Mouse (Mus musculus) forebrain, embryonic 16.5 days (tissue): Measurements from ENCODE around the gene Nfya. TPM values are rescaled to one million over a fixed set of nuclear protein-coding genes. Genes with fewer than 3 reads are reported as not detected.

ENCODE experiments used
- ATAC-seq: fragments of 200-750 bp; cut with Nextera tagmentation; 2 replicates; pipeline ENCODE4 v1.8.0; 2017; ENCODE audit warnings: mild to moderate bottlenecking, moderate library complexity
- H3K27ac ChIP-seq: fragments of 300-500 bp; sonication (generic); 2 replicates; pipeline ENCODE4 v1.5.1; 2014; ENCODE audit warnings: low read length, control low read depth
- H3K27me3 ChIP-seq: fragments of 300-500 bp; sonication (generic); replicated peaks from 2 replicates; pipeline ENCODE4 v1.6.1; 2014; ENCODE audit warnings: low read length; ENCODE audit not compliant: control insufficient read depth, insufficient read depth
- H3K36me3 ChIP-seq: fragments of 300-500 bp; sonication (generic); 2 replicates; pipeline ENCODE4 v1.6.1; 2014; ENCODE audit not compliant: control insufficient read depth, insufficient read depth
- H3K4me1 ChIP-seq: fragments of 300-500 bp; sonication (generic); replicated peaks from 2 replicates; pipeline ENCODE4 v1.6.1; 2014; ENCODE audit warnings: low read length; ENCODE audit not compliant: control insufficient read depth, insufficient read depth
- H3K4me2 ChIP-seq: fragments of 300-500 bp; sonication (generic); 2 replicates; pipeline ENCODE4 v1.6.1; 2014; ENCODE audit warnings: mild to moderate bottlenecking, low read length, control low read depth
- H3K4me3 ChIP-seq: fragments of 300-500 bp; sonication (generic); replicated peaks from 2 replicates; pipeline ENCODE4 v1.5.1; 2014; ENCODE audit warnings: mild to moderate bottlenecking, low read length, control low read depth
- H3K9ac ChIP-seq: fragments of 300-500 bp; sonication (generic); replicated peaks from 2 replicates; pipeline ENCODE4 v1.6.1; 2014; ENCODE audit warnings: low read depth, low read length, control low read depth
- H3K9me3 ChIP-seq: fragments of 300-500 bp; sonication (generic); 2 replicates; pipeline ENCODE4 v1.6.1; 2016; ENCODE audit warnings: low read length; ENCODE audit not compliant: control insufficient read depth
- WGBS: fragments of 180-500 bp; shearing (Covaris S2); extraction: QIAGEN DNeasy Blood & Tissue Kit; methylation state at CpG from one replicate; pipeline ENCODE4 v1.1.7; 2014; 5-methylcytosine and 5-hydroxymethylcytosine counted together
- polyA plus RNA-seq: library from polyadenylated mRNA; unstranded; fragments of >200 nt; fragmentation: Nextera tagmentation; extraction: Ambion mirVana; gene quantifications from 2 replicates; pipeline ENCODE4 v1.2.1, GENCODE M21; 2015

Gene Nfya
- polyA plus RNA-seq, 1 experiment from 2014 or later: 19.7 TPM

DNA sequence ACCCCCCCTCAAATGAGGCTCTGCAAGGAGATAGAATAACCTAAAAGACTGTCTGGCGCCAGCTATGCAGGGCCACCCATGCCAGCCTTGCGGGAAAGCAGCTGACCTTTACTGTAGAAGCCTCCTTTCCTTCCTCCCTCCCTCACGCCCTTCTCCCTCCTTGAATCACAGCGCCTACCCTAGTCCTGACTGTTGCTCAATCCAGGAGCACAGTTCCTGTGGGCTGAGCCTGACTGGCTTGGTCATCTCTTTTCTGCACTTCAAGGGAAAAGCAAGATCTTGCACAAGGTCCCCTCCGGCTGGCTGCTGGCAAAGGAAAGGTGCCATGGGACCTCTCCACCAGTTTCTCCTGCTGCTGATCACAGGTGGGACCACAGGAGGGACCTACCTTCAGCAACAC is 63.5 kb downstream of the Nfya start, which contains the start of gene Trem2:
TSS of gene Trem2 (plus strand) at position 171 of the 400 bp plus-strand sequence.
- 77% methylated on average over 5 of the region's 5 CpGs for WGBS
- H3K27ac ChIP-seq: no peak within 1 kb of the TSS
- no peaks in the 10 kb centered on the region for H3K4me1 ChIP-seq
- no peak within 1 kb of the TSS for H3K4me2 ChIP-seq
- no peaks in the 10 kb centered on the region for H3K9me3 ChIP-seq
- no peaks in the 10 kb centered on the region for H3K36me3 ChIP-seq
- H3K27me3 ChIP-seq: no peaks in the 10 kb centered on the region
- no peak within 1 kb of the TSS for H3K9ac ChIP-seq
- ATAC-seq: no peak
- no peak within 1 kb of the TSS for H3K4me3 ChIP-seq

DNA sequence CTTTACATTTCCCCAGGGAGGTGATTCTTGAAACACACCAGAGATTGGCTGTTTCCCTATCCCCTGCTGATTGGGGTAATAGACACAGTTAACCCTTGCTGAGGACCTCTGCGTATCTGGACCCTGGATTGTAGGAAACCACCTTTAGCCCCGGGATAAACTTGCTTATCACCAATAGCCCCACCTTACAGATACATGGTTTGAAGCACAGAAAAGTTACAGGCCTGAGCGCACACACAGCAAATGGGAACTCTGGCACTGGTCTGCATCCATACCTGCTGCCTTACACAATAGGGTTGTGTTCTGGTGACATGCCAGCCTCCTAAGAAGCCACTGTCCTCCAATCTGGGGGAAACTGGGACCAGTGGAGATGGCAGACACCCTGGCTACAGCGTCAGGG is 63.9 kb downstream of the Nfya start:
- Histone ChIP-seq H3K27ac (no peak overlapping the region), H3K36me3 (no peaks in the 10 kb centered on the region), H3K27me3 (no peaks in the 10 kb centered on the region), H3K4me1 (no peaks in the 10 kb centered on the region), H3K4me3 (no peak overlapping the region), H3K4me2 (no peak overlapping the region), H3K9me3 (no peaks in the 10 kb centered on the region), H3K9ac (no peak overlapping the region)
- WGBS: 83% methylated on average over 4 of the region's 4 CpGs
- ATAC-seq: no peak

DNA sequence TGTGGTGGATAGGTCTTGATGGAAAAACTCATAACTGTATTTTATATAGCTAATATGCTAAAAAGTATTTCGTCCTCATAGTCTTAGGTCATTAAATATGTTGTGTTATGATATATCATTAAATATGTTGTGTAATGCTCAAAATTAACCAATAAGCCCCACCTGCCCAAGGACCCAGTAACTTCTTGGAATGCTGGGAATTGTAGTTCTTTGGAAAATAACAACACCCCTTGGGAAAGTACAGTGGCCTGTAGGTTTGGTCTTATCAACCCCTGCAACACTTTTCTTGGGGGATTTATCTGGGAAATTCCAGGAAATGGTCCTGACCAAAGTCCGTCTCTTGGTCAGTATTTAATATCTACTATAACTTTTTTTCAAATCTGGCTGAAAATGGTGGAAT is 66.6 kb downstream of the Nfya start:
- Histone ChIP-seq H3K4me3 (no peak overlapping the region), H3K27me3 (no peaks in the 10 kb centered on the region), H3K9ac (no peak overlapping the region), H3K4me1 (no peaks in the 10 kb centered on the region), H3K27ac (no peak overlapping the region), H3K36me3 (no peaks in the 10 kb centered on the region), H3K4me2 (no peak overlapping the region), H3K9me3 (no peaks in the 10 kb centered on the region)
- WGBS: 90% methylated on average over 2 of the region's 2 CpGs
- no peak for ATAC-seq

DNA sequence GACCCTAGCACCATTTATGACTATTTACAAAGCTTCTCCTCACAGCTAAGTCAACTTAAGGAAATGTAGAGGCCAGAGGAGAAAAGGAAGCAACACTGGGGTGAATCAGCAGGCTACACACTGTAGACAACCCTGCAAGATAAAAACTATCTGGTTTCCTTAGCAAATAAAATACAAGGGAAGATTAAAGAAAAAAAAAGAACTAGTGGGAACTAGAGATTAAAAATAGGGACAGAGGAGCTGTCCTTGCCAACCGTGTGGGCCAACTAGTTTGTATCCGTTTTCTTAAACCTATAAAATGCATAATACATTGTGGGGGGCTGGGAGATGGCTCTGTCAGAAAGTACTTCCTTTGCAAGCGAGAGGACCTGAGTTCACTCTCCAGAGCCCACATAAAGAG is 67.8 kb downstream of the Nfya start:
- H3K9ac ChIP-seq: no peak overlapping the region
- no peak for ATAC-seq
- no peak overlapping the region for H3K4me3 ChIP-seq
- 78% methylated on average over 3 of the region's 3 CpGs for WGBS
- H3K36me3 ChIP-seq: no peaks in the 10 kb centered on the region
- no peaks in the 10 kb centered on the region for H3K27me3 ChIP-seq
- no peak overlapping the region for H3K4me2 ChIP-seq
- no peaks in the 10 kb centered on the region for H3K4me1 ChIP-seq
- H3K27ac ChIP-seq: no peak overlapping the region
- no peaks in the 10 kb centered on the region for H3K9me3 ChIP-seq

DNA sequence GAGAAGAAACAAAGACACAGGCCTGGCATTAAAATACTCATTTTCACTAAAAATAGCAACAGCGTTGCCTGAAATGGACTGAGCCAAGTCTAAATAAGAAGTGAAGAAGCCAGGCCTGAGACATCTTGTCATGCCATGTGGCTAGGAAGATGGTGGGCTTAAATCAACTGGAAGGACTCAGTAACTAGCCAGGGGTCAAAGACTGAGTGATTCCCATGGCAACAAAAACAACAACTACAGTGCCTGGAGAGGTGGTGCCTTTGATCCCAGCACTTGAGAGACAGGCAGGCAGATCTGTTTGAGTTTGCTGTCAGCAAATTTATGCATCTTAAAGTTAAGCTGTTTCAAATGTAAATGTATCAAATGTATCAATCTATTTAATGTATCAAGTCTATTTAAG is 69.4 kb downstream of the Nfya start:
- Histone ChIP-seq H3K9ac (no peak overlapping the region), H3K4me2 (no peak overlapping the region), H3K36me3 (no peaks in the 10 kb centered on the region), H3K27ac (no peak overlapping the region), H3K27me3 (no peaks in the 10 kb centered on the region), H3K9me3 (no peaks in the 10 kb centered on the region), H3K4me1 (no peaks in the 10 kb centered on the region), H3K4me3 (no peak overlapping the region)
- ATAC-seq: no peak
- WGBS: 61% methylated on average over 1 of the region's 1 CpGs

Other genes starting within 250 kb of the Nfya start
- gene A530064D06Rik, start 242.6 kb downstream of the Nfya start, polyA plus RNA-seq: not detected in 2 replicates
- not detected in 2 replicates for gene Trem1, start 177.1 kb downstream of the Nfya start, polyA plus RNA-seq
- not detected in 2 replicates for gene Trem3, start 162.1 kb downstream of the Nfya start, polyA plus RNA-seq
- gene Treml4, start 145.6 kb downstream of the Nfya start, polyA plus RNA-seq: not detected in 2 replicates
- gene Treml2, start 110.4 kb downstream of the Nfya start, polyA plus RNA-seq: 0.10 TPM in 1 of 2 replicates, not detected in the other
- gene B430306N03Rik, start 93.8 kb downstream of the Nfya start, polyA plus RNA-seq: not detected in 2 replicates
- 2.9 and 3.4 TPM in 2 replicates for gene Trem2, start 63.5 kb downstream of the Nfya start, polyA plus RNA-seq
- gene Treml1, start 50.0 kb downstream of the Nfya start, polyA plus RNA-seq: 0.18 and 0.51 TPM in 2 replicates
- 49.1 and 54.5 TPM in 2 replicates for gene Oard1, start 108 bp upstream of the Nfya start, polyA plus RNA-seq
- gene Apobec2, start 23.0 kb upstream of the Nfya start, polyA plus RNA-seq: 0.29 and 0.43 TPM in 2 replicates
- 2.0 and 2.5 TPM in 2 replicates for gene Tspo2, start 41.6 kb upstream of the Nfya start, polyA plus RNA-seq
- 0.19 TPM in 1 of 2 replicates, not detected in the other for gene Unc5cl, start 45.0 kb upstream of the Nfya start, polyA plus RNA-seq